Mouse (Mus musculus): ENCODE measurements around the gene Gata2.
"Not testable (repeated sequence)": the region's sequence is repeated elsewhere in the genome, so short reads cannot be mapped to it uniquely, and the experiment has no call there.

Gene Gata2

DNA sequence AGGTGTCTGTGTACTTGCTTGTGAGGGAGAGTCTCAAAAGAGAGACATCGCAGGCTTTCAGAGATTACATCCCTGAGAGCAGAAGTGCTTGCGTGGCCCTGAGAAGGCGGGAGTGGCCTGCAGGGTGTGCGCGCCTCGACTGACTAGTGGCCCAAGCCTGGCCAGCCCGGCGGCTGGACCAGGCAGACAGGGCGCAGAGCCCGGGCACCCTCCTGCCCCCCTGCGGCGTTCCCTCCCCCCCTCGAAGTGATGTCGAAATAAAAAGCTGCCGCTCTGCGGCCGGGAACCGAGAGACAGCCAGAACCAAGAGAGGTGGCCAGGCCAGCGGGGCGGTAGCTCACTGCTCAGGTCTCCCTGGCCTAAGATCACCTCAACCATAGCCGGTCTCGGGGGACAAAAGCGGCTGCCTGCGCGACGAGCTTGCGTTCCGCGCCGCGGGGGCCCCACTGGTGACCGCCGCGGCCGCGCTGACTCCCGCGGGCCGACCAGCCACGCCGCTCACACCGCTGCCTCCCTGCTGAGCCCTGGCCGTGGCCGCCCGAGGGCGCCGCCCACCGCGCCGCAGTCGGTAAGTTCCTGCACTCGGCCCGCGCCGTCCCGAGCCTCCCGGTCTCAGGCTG is at the start of gene Gata2:
Gene Gata2 (plus strand): TSS at position 459 of the 620 bp plus-strand sequence.
- peak; percentile 38 for DNase-seq

DNA sequence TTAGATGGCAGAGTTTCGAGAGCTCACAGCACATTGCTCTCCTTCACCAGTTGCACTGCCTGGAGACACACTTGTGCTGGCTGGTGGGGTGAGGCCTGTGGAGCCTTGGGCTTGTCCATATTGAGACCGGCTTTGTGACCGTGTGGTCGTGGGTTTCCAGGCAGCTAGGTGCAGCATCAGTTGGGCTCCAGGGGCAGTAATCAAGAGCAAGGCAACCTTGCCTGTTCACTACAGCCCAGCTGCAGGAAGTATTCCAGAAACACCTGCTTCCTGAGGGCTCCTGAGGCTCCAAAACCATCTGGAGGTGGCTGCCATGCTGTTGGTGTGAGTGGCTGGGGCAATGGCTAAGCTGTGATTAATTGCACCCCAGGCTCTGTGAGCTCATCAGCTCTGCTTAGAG is 47.9 kb upstream of the Gata2 start:
- DNase-seq: no peak

DNA sequence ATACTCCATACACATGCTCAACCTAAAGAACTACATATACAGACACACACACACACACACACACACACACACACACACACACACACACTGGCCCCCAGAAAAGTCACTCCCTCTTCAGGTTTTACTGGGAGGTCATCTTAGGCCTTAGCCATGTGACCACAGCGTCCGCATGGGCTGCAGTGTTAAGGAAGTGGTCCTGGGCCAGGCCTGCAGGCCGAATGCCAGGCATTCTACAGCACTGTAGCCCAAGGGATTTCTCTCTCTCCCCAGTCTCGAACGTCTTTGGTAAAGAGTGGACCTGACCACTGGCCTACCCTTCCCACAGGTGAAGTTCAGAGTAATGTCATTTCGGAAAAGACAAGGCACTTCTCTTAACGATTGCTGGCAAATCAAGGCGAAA is 47.1 kb upstream of the Gata2 start:
- DNase-seq: no peak

- DNase-seq: no peak
Measured at GRCm38 (mm10) chr6:88147411-88148003, 46.2 kb upstream of the Gata2 start.

DNA sequence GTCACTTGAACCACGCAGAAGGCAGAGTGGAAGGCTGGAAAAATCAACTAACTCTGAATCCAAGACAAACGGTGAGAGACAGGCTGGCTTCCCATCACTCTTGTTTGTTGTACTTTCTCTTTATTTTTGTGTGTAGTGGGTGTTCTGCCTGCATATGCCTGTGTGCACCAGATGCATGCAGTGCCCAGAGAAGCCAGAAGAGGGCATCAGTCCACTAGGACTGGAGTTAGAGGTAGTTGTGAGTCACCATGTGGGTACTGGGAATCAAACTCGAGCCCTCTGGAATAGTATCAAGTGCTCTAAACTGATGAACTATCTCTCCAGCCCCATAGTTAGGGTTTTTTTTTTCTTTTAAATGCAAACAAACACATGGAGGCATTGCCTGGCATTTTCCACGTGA is 42.4 kb upstream of the Gata2 start:
- peak; percentile 23 for DNase-seq

DNA sequence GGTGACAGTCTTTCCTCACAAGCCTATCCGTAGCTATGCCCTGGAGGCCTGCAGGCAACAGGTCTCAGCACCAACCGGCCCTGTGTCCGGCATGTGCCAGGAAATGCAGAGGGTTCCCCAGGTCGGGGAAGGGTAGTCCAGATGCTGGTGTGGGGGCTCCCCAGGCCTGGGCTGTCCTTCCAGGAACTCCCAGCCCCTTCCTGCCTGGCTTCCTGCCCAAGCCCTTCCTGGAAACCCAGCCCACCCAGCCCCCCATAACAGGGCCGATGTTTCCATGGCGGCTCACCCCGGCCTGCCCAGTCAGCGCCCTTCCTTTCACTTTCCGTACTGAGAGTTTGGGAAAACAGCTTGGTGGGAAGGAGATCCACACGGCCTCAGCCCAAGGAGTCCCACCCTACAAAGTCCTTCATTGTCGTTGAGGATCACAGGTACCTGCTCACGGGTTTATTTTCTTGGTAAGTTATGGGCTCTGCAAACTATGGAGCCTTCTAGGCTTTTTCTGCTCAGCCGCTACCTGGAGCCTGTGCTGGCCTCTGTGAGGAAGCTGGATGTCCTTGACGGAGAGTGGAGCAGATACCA is 41.5 kb upstream of the Gata2 start:
- peak; percentile 26 for DNase-seq

DNA sequence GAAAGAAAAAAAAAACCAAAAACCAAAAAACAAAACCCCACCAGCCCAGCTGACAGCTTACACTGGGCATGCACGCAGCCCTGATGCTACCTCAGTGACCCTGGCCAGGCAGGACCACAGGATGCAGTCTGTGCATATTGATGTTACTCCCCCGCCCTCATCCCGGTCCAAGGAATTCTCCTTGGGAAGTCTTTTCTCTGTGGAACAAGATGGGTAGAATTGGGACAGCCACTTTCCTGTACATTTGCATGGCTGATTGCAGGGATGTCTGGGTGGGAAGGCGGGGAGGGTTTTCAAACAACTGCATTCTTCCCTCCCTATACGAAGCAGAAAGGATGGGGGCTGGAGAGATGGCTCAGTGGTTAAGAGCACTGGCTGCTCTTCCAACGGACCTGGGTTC is 40.7 kb upstream of the Gata2 start:
- no peak for DNase-seq

DNA sequence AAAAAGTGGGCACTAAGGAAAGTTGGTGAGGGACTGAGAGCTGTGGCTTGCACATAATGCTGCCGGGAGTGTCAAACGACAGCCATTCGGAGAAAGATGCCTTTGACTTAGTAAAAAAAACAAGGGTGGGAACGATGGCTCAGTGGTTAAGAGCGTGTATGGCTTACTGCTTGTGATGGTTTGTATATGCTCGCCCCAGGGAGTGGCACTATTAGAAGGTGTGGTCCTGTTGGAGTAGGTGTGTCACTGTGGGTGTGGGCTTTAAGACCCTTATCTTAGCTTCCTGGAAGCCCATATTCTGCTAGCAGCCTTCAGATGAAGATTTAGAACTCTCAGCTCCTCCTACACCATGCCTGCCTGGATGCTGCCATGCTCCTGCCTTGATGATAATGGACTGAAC is 38.1 kb upstream of the Gata2 start:
- DNase-seq: not testable (repeated sequence)

DNA sequence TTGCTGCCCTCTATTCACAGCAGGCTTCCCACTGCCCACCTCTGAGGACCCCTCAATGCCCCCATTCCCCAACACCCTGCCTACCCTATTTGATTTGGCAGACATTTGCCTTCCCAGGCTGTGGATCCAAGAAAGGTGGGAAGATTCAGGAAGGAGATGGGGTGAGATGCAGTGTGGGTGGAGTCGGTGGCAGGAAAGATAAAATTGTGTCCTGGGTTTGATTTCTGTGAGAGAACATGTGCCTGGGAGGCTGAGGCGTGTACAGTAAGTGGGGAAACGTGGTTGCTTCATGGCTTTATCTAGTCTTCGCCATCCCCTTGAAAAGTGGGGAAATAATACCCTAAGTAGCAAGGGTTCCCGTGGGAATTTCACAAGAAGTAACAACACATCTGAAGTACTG is 34.9 kb upstream of the Gata2 start:
- no peak for DNase-seq

- no peak for DNase-seq
Measured at GRCm38 (mm10) chr6:88166054-88166453, 27.6 kb upstream of the Gata2 start.

DNA sequence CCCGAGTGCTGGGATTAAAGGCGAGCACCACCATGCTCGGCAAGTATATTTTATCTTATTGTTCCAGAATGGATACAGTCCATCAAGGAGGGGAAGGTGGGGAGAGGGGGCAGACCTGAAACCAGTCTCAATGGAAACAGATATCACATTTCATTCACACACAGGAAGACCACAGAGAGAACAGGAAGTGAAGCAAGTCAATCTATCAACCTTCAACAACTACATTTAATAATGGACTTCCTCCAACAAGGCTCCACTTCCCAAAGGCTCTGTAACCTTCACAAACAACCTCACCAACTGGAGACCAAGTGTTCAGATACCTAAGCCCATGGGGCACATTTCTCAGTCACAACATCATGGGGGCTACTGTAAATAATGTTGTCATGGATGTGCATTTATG is 19.5 kb upstream of the Gata2 start:
- no peak for DNase-seq

DNA sequence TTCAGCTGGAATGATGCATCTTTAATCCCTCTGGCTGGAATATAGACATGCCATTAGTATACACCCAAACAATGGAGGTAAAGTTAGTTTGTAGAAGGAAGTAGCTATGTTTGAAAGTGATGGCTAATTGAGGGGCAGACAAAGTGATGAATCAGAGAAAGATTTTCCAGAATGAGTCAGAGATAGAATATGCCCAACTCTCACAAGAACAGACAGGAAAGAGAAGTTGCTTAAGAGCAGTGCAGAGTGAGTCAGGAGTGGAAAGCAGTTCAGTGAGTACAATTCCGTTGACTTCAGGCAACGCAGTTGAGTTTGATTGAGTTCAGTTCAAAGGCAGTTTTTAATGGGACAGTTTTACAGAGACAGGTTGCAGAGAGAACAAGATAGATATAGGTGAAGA is 19.0 kb upstream of the Gata2 start:
- DNase-seq: no peak

- DNase-seq: no peak
Measured at GRCm38 (mm10) chr6:88184671-88185070, 9.0 kb upstream of the Gata2 start.

- DNase-seq: no peak
Measured at GRCm38 (mm10) chr6:88188148-88188547, 5.5 kb upstream of the Gata2 start.

- DNase-seq: peak; percentile 78
Measured at GRCm38 (mm10) chr6:88189312-88190042, 4.2 kb upstream of the Gata2 start.

DNA sequence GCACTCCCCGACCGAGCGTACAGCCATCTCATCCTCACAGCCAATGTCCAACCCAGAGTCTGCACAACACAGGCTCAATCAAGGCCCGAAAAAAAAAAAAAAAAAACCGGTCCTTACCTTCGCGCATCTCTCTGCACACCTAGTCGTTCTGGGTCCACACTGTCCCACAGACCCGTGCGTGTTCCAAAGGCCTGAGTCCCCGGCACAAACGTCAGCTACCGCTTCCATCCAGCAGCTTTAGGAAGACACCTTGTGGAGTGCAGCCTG is 3.7 kb upstream of the Gata2 start:
- no peak for DNase-seq

- peak; percentile 28 for DNase-seq
Measured at GRCm38 (mm10) chr6:88190310-88191023, 3.2 kb upstream of the Gata2 start.

- no peak for DNase-seq
Measured at GRCm38 (mm10) chr6:88191024-88191365, 2.7 kb upstream of the Gata2 start.

GRCm38 (mm10) chr6:88191411-88192070 is 2.1 kb upstream of the Gata2 start:
- DNase-seq: peak; percentile 14

GRCm38 (mm10) chr6:88192756-88193155 is 935 bp upstream of the Gata2 start:
- DNase-seq: no peak

DNA sequence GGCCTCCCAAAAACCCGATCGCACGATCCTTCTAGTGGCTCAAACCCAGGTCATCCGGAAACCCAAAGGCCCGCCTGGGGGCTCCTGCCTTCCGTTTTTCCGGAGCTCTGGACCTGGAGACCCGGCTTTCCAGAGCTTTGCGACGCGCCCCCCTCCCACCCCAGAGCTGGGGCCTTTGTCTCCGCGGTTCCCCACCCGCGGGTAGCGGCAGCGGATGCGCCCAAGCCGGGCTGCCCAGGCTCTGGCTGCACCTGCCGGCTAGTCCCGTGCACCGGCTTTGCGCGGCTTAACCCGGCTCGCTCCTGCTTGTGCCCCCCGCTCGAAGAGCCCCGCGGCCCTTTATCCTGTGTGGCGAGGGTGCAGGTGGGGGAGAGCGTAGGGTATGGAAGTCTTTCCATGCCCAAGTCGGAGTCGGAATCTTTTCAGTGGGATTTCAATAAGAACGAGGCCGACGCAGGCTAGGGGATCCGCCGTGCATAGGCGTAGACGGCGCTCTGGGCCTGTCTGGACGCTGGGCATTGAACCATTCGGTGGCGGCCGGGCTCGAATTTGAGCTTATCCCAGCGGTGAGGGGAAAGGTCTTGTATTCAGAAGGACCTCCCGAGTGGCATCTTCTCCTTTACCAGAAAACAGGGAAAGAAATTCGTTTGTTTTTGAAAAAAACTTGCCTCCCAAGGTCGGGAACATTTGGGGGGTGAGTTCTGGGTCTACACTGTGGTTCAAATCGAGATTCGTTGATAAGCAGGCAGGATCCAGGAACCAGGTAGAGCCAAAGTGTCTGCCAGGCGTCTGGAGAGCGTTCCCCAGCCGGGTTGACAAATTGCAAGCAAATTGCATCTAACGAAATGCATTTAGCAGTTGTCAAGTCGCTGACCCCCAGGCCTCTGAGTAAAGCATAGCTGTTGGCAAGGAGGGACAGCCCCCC is 624 bp downstream of the Gata2 start:
- no peak for DNase-seq

DNA sequence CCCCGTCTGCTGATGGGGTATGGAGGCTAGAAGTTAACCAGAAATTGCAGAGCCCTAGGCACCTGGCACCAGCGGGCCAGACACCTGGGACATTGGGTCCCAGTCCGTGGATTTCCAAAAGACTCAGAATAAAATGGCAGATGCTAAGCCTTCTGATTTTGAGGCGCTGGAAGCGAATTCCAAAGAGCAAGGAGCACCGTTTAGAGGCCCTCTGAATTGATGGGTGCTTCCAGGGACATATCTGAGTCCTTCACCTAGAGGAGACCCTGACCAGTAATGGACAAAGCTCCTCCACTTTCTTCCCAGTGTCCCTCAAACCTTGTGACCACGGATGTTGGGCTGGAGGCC is 1.3 kb downstream of the Gata2 start:
- DNase-seq: no peak

All from liver (tissue).